Mouse (Mus musculus) adrenal gland (tissue): Measurements from ENCODE around the gene Zyg11b.

ENCODE experiments used
- intact Hi-C: fragments of 180-260 bp; cut with DNase I; formaldehyde crosslinking; loops from one replicate; pipeline ENCODE4 v1.15.1; 2025
- long read RNA-seq, 2 experiments: library from polyadenylated mRNA; unstranded; transcript quantifications; one replicate each; pipeline ENCODE4 v2.0.0; 2020; ENCODE audit warnings: borderline replicate concordance in 1 of 2; ENCODE audit not compliant: insufficient replicate concordance in 1 of 2

Gene Zyg11b
- long read RNA-seq, experiment 1, partial matches to known transcripts: 0 of 3 reads
- long read RNA-seq, experiment 1, other reads (novel, unspliced or antisense): 3 of 3 reads
- long read RNA-seq, experiment 2, partial matches to known transcripts: 1 of 5 reads
- long read RNA-seq, experiment 2, other reads (novel, unspliced or antisense): 4 of 5 reads

DNA sequence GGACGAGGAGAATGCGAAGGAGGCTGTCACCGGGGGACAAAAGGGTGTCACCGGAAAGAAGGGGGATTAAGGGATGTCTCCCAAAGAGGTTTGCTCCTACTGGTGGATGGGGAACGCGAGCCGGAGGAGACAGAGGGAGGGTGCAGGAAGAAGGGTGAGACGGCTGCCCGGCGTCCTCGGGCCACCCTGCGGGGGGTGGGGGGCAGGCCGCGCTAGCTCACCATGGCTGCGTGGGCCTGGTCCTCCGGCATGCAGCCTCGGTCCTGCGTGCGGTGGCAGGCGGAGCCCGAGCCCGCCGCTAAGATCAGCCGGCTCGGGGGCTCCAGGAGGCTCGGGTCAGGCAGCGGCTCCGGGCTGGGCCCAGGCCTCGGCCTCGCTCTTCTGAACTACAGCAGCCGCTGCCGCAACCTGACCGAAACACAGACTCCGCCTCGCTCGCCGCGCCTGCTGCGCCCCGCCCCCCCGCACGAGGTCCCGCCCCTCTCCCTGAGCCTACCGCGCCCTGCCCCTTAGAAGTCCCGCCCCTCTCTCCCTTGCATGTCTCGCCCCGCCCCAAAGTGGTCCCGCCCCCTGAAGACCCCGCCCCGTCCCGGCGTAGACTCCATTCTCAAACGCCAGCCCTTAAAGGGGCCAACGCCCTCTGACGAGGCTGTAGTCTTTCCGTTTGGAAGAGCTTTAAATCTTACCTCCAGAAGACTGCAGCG is at the start of gene Zyg11b:
Gene Zyg11b (minus strand): TSS at position 427 of the 704 bp plus-strand sequence.
- intact Hi-C loops: no loop called here

DNA sequence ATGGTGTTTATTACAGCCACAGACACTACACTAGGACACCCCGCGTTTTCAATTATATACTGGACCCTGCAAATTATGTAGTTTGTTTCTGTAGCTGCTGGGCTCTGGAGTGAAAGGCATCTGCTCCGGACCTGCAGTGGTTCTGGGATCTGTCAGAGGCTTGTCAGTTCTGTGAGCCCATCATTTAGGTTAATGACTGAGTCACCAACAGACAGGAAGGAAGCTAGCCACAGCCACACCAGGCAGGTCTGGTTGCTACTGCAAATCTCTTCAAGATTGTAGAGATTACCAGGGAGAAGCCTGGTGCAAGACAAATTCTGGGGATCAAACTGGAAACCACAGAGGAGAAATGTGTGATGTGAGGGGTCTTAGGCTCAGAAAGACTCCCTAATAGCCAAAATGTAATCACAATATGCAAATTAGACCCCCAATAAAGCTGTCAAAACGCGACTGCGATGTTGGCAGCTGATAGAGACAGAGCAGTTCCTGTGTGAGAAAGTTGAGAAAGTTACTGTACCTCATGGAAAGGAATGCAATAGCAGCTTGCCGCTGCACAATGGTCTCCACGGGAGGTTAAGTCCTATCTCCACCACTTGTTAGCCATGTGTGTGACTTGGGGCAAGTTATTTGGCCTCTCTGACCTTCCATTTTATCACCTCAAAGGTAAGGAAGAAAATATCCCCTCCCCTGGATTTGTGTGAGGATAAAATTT is 49.1 kb upstream of the Zyg11b start:
- intact Hi-C loops: loop anchor here (10.0 kb wide), 1 partner anchor 175 kb away; no protein-coding TSS in a partner anchor

DNA sequence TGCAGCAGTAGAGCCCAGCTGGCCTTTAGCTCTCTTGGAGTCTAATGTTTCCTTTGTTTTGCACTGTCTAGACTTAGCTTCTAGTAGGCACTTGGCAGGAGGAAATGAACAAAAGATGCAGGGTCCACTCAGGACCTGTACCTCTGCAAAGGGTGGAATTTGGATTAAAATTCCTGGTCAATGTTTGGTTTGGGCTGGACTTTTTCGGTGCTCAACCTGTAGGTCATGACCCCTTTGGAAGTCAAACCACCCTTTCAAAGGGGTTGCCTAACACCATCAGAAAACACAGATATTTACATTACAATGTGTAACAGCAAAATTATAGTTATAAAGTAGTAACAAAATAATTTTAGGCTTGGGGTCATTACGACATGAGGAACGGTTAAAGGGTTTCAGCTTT is 48.2 kb upstream of the Zyg11b start:
- intact Hi-C loops: loop anchor here (10.0 kb wide), 1 partner anchor 176 kb away; no protein-coding TSS in a partner anchor

DNA sequence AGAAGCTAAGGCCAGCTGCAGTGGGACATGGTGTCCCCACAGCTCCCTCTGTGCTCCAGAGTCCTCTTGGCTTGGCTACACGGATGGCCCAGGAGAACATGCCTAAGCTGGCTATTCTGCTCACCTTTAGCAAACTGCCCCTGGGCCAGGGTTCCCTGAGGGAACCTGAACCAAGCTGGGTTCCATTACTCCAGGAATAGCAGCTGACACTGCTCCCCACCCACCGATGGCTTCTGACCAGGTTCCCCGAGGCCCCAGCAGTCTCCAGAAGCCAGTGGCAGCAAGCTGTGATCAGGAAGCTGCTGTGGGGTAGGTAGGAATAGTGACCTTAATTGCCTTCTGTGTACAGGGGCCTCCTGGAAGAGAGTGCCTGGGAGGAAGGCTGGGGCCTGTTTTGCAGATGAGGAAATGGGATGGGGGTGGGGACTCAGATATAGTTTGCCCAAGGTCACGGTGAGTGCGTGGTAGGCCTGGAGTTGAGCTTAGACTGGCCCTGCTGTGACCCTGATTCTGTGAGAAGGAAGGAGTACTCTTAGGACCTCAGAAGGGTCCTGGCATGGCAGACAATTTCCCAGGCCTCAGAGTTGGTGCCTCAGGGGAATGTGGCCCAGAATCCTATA is 47.5 kb upstream of the Zyg11b start:
- intact Hi-C loops: loop anchor here (10.0 kb wide), 1 partner anchor 176 kb away; no protein-coding TSS in a partner anchor

DNA sequence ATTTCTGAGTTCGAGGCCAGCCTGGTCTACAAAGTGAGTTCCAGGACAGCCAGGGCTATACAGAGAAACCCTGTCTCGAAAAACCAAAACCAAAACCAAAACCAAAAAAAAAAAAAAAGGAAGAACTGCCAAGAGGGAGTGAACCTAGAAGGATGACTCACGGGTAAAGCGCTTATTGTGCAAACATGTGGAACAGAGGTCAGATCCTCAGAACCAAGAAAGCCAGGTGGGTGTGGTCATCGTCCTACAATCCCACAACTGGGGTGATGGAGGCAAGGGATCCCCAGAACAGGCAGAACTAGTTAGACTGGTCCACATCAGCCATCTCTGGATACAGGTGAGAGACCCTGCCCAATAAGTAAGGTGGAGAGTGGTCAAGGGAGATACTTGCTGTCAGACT is 46.2 kb upstream of the Zyg11b start:
- intact Hi-C loops: loop anchor here (10.0 kb wide), 1 partner anchor 178 kb away; no protein-coding TSS in a partner anchor

DNA sequence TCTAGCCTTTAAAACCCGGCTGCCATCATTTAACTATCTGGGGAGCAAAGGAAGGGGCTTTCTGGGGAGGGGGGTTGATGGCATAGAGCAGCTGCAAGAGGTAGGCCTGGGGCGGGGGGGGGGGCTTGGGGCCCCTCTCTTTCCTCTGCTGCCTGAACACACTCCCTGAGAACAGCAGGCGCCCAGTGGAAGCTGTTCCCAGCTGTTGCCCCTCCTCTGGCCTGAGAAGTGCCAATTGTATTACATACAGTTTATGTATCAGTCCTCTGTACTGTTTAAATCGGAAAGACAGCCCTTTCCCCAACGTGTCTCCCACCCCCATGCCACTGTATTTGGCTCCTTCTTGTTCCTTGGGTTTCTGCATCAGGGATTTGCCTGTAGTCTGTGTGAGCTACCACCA is 44.9 kb upstream of the Zyg11b start:
- intact Hi-C loops: loop anchor here (10.0 kb wide), 1 partner anchor 179 kb away; no protein-coding TSS in a partner anchor

DNA sequence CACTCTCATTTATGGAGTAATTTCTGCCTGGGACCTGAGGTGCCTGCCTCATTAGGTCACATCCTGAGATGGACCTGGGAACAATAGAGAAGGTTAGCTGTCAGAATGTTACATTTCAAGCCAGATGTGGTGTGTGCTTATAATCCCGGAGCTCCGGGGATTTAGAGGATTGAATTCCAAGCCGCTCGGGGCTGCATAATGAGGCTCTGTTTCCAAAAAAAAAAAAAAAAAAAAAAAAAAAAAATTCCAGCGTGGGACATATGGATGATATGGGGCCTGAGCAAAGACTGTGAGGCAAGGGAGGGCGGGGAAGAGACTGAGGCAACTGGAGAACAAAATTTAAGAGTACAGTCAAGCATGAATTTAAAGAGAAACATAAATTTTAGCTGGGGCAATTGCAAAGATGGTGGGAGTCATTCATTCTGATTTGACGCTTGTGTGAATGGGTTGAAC is 43.8 kb upstream of the Zyg11b start:
- intact Hi-C loops: loop anchor here (5.0 to 10.0 kb wide), 2 partner anchors 113 to 180 kb away; partner anchors contain the start of gene Tut4

DNA sequence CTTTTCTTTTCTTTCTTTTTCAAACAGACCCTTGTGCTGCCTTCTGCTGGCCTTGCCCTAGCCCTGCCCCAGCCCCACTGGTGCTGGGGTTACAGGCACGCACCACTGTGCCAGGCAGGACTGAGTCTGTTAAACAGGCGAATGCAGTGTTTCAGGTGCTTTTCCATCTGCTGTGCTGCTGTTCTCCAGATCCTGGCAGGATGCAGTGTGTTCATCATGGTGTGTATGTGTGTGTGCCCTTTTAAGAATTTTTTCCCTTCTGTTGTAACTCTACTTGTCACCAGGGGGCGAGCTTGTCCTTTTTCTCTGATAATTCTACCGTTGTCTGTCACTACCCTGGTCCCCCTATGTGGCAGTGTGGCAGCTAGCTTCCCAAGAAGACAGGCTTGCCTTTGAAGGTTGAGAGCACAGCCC is 38.4 kb upstream of the Zyg11b start:
- intact Hi-C loops: loop anchor here (10.0 kb wide), 1 partner anchor 226 kb away; no protein-coding TSS in a partner anchor

DNA sequence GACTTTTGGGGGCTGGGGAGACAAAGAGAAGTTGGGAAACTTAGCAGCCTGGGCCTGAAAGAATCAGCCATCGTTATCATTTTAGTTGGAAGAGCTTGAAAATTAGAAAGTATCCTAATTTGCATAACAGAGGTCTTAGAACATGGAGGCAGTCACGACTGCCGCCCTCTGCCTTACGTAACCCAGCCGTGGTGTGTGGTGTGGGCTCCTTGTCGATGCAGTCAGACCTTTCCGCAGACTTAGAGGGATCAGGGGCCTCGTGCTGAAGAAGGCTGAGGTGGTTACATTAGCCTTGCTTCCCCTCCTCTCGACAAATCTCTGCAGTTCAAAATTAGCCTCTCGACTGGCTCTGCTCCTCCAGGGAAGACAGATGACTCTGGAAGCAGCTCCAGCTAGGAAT is 37.9 kb upstream of the Zyg11b start:
- intact Hi-C loops: loop anchor here (10.0 kb wide), 1 partner anchor 226 kb away; no protein-coding TSS in a partner anchor

DNA sequence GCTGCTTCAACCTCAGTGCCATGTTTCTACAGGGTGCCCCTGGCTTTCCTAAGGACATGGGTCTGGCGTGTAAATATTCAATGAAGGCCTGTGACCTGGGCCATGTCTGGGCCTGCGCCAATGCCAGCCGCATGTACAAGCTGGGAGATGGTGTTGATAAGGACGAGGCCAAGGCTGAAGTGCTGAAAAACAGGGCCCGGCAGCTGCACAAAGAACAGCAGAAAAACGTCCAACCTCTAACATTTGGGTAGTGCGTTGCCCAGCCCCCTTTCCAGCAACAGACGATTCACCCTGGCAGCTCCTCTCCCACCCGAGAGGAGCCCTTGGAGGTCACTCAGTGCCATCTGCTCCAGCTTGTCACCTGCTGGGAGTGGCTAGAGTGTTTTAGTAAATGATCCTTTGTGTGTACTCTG is 37.4 kb upstream of the Zyg11b start:
- intact Hi-C loops: loop anchor here (10.0 kb wide), 1 partner anchor 226 kb away; no protein-coding TSS in a partner anchor

DNA sequence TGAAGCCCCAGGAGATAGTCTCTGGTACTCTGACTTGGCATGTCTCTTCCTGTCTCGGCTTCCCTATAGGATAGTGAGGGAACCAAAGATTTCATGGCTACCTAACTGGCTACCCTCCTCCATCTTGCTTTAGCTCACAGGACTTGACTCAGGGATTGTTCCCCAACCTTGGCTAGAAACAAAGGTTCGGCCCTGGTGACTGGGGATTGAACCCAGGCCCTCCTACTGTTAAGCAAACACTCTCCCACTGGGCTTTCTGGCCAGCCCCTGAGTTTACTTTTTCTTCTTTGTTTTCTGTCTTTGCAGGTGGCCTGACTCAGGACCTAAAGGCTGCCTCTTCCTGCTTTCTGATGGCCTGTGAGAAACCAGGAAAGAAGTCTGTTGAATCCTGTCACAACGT is 36.9 kb upstream of the Zyg11b start:
- intact Hi-C loops: loop anchor here (10.0 kb wide), 1 partner anchor 227 kb away; no protein-coding TSS in a partner anchor

DNA sequence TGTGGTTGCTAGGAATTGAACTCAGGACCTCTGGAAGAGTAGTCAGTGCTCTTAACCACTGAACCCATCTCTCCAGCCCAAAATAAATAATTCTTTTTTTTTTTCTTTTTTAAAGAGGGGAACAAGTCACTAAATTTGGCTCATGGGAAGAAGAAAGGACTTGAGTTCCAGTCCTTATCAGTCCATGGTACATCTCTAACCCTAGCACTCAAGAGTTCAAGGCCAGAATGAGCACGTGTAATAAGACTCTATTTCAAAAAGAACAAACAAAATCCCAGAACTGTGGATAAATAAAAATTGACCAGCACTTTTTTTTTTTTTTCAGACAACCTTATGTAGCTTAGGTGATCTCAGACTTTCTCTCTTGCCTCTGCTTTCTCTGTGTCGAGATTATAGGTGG is 35.9 kb upstream of the Zyg11b start:
- intact Hi-C loops: loop anchor here (10.0 kb wide), 1 partner anchor 228 kb away; no protein-coding TSS in a partner anchor

DNA sequence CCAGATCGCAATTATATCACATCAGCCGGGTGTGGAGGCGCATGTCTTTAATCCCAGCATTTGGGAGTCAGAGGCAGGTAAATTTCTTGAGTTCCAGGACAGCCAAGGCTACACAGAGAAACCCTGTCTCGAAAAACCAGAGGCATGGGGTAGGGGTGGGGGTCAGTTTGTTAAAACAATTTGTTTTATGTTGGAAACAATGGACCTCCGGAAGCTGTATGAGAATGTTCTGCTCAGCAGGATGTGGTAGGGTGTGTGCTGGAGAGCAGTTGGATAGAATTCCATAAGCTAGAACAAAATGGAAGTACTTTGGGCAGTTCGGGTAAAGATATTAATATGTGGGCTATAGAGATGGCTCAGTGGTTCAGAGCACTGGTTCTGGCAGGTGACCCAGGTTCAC is 34.5 kb upstream of the Zyg11b start:
- intact Hi-C loops: loop anchor here (10.0 kb wide), 1 partner anchor 229 kb away; no protein-coding TSS in a partner anchor

DNA sequence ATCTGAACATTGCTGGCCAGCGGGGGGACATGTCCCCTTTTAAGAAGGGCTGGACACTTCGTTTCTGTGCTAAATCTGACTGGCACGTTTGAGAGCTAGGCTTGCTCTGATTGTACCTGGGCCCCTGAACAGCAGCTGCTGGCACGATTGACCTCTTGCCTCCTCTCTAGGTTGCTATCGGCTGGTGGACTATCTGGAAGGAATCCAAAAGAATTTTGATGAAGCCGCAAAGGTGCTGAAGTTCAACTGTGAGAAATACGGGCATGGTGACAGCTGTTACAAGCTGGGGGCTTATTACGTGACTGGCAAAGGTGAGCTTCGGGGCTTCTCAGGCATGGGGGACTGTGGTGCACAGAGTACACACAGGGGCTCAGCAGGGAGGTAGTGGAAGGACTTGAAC is 31.1 kb upstream of the Zyg11b start:
- intact Hi-C loops: loop anchor here (10.0 kb wide), 1 partner anchor 233 kb away; no protein-coding TSS in a partner anchor

DNA sequence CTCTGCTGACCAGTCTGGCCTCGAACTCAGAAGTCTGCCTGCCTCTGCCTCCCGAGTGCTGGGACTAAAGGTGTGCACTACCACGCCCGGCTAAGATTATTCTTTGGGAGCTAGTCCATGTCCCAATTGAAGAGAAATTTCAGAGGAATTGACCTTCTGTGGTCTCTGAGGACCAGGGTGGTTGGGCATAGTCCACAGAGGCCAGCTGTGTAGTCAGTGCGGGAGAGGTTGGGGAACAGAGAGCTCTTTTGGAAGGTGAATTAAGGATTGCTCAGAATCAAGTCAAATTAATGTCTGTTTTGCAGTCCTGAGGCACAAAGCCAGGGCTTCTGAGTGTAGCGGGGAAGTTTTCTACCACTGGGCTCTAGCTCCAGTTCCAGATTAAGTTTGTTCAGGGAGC is 28.9 kb upstream of the Zyg11b start:
- intact Hi-C loops: loop anchor here (10.0 kb wide), 2 partner anchors 165 to 235 kb away; partner anchors contain the start of gene Echdc2

DNA sequence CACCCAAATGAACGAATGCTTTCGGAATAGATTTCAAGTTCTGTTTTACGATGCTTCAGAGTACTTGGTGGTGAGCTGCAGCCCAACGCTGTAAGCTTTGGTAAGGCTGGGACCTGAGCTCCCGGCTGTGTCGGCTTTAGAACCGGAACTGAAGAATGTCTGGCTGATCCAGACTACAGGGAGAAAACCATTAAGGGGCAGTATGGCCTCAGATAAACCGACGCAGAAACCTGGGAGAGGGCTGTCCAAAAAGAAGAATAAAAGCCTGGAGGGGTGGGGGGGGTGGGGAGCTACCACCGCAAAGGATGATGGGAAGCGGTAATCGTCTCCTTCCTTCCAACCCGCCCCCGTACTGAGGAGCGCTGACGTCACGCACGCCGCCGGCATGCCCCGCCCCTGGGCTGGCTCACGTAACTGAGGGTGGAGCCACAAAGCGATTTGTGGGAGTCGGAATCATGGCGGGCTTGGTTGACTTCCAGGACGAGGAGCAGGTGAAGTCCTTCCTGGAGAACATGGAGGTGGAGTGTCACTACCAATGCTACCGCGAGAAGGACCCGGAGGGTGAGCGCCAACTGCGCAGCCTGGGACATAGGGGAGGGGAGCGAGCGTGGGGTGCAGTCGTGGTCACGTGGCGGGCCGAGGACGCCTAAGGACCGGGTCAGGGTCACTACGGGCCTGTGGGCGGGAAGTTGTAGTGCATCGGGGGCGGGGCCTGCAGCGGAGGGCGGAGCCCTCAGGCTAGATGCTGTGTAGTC is 27.0 kb upstream of the Zyg11b start, which contains the start of gene Coa7:
Gene Coa7 (plus strand): TSS at position 411 of the 755 bp plus-strand sequence.
- intact Hi-C loops: loop anchor here (10.0 kb wide), 1 partner anchor 163 kb away; the partner anchor contains the start of gene Echdc2

DNA sequence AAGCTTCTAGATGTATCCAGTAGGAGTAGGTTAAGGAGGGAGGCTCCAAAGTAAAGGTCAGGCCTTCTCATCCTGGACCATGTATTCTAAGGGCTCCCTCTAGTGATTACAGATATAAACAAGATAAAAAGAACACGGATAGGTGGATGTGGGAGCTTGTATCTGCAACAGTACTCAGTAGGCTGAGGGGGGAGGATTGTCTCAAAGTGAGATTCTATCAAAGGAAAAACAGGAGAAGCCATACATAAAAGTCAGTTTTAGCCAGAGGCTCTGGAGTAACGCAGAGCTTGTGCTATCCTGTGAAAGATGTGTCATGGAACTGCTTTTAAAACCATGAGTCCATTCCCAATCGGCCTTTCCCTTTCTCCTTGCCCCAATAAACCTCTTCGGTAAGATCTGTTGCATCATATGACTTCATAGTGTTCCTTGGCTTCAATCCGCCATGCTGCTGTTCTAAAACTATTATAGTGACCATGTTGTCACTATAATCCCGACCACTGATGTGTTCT is 26.2 kb upstream of the Zyg11b start:
- intact Hi-C loops: loop anchor here (10.0 kb wide), 1 partner anchor 162 kb away; the partner anchor contains the start of gene Echdc2

DNA sequence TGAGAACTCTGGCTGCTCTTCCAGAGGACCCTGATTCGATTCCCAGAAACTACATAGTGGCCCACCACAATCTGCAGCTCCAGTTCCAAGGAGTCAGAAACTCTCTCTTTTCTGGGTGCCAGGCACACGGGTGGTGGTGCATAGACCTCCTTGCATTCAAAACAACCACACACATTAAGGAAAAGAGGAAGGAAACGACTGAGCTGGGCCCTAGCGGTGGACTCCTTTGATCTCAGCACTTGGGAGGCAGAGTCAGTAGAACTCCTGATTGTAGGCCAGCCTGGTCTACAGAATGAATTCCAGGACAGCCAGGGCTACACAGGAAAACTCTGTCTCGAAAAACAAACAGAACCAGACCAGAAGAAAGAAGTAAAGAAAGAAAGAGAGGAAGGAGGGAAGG is 22.7 kb upstream of the Zyg11b start:
- intact Hi-C loops: loop anchor here (10.0 kb wide), 1 partner anchor 159 kb away; the partner anchor contains the start of gene Echdc2

DNA sequence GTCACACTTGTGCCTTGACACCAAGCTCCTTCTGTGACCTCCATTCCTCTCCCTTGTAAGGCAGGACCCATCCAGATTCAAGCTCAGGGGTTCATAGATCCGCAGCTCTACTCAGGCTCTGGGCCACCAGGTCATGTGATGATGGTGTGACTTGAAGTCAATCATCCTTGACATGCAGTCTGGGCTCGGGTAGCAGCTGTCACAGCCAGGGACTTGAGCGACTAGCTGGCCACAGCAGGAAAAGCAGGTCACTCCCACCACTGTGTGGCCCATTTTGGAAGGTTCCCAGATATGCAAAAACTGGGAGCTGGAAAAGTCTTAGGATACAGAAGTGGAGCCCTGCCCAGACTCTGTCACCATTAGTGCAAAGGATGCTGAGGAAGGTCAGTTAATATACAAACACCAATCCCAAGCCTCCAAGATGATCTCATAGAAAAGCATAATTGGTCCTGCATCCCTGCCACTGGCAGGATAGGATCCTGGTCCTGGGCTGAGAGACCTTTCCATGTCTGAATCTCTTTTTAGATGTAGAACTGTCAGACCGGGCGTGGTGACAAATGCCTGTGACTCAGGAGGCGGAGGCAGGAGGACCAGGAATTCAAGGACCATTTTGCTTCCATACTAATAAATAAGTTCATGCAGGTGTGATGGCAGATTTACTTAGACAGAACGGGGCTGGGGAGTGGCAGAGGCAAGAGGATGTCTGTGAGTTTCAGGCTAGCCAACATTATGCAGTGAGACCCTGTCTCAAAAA is 19.9 kb upstream of the Zyg11b start:
- intact Hi-C loops: loop anchor here (10.0 kb wide), 1 partner anchor 156 kb away; the partner anchor contains the start of gene Echdc2
